Mouse (Mus musculus): ENCODE measurements around the gene Tmem59l. TPM values are rescaled to one million over a fixed set of nuclear protein-coding genes. Genes with fewer than 3 reads are reported as not detected.

Gene Tmem59l
- total RNA-seq, 4 experiments from 2014 or later: not detected

DNA sequence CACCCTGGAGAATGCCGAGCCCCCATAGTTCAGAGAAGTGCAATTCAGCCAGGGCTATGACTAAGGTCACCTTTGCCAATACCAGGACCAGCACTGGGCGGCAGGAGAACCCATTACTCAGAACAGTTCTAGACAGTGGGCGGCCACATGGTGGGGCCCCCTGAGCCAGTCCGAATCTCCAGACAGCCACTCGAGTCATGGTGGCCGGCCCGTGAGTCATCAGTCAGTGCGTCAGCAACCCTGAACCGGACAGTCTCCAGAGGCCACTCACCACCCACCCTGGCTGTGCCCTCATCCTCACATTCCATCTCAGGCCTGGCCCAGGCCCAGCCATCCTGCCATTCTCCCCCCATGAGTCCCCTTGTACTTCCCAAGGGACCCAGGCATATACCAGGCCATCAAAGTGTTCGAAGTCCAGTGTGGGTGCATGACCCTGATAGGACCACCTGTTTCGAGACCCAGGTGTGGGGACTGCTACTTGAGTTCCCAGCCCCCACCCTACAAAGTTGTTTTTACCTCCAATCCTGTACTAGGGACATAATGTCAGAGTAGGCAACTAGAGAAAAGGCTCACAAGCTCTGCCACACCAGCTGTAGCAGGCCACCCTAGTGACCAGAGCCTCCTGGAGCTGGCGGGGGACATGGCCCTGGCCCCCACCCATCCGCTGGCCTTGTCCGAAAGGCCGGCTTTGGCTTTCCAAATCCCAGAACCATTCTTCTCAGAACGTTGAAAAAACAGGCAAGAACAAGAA is 25.2 kb downstream of the Tmem59l start:
- peak in 1 of 2 experiments; percentile 33 for DNase-seq (ENCODE audit: low spot score in 2 of 2)

DNA sequence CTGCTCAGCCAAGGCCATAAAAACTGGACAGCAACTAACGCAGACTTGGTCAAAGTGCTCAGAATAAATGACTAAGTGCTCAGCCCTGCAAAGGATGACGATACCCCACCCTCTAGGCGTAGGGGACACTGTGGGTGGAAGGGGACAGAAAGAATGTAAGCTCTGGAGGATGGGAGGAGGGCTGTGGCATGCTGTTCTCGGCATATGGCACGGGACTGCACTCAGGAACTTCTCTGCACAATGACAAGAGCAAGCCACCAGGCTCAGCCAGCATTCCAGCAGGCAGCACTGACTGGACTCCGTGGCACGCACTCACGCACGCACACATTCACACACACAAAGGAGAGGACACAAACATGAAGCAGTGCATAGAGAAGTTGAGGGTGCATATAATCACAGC is 26.6 kb downstream of the Tmem59l start:
- no peak for DNase-seq (ENCODE audit: low spot score in 2 of 2)

DNA sequence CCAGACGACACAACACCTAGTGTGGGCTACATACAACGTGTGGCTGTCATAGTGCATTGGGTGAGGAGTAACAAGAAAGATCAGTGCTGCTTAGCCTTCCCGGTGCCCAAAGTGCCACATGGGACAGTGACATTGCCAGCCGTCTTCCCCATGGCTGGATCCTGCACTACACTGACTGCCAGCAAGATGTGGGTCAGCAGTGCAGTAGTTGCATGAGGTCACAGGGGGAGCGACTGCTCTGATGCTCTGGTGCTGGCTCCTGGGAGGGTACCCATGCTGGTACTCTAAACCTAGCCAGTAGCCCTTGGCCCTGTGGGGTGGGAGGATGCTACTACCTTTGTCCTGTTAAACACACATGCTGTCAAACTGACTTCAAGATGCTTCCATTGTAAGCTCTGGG is 27.0 kb downstream of the Tmem59l start:
- DNase-seq (ENCODE audit: low spot score in 2 of 2): no peak

DNA sequence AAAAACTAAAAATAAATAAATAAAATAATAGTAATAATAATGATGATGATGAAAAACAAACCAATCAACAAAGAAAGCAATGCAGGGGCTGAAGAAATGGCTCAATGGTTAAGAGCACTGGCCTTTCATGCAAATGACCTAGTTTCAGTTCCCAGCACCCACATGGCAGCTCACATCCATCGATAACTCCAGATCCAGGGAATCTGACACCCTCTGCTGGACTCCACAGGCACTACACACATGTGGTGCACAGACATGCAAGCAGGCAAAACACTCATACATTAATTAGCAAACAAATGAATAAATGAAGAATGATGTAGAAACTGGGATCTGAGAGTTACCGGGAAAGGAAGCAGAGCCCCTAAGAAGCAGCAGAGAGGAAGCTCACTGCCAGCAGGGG is 27.5 kb downstream of the Tmem59l start:
- DNase-seq (ENCODE audit: low spot score in 2 of 2): no peak

DNA sequence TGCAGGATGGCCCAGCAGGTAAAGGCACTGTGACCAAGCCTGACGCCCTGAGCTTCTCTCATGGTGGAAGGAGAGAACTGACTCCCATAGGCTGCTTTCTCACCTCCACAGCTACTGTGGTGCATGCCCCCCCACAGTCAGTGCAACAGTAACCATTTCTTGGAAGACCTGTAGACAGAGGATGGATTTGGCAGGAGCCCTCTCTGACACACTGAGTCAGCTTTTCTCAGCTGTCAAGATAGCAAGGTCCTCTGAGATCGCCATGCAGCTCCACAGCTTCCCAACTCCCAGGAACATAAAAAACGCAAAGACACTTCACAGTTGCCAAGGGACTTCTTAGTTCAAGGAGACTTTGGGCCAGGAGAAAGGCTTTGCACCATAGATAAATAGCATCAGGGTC is 28.7 kb downstream of the Tmem59l start:
- no peak for DNase-seq (ENCODE audit: low spot score in 2 of 2)

DNA sequence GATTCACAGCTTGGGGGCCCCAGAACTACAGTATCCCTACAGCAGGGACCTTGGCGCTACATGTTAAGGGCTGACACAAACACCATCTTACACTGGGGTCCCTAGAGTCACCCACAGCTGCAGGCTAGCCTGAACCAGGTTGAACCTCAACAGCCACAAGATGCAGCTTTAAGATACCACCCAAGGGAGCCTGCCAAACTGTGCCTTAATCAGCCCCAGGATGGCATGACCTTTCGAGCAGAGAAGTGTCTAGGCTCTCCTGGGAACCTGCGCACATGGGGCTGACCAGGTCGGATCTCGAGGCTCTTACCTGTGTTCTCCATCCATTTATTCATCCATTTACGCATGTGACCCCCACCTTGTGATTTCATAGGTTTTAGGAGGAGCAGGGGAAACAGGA is 29.3 kb downstream of the Tmem59l start:
- DNase-seq (ENCODE audit: low spot score in 2 of 2): no peak

DNA sequence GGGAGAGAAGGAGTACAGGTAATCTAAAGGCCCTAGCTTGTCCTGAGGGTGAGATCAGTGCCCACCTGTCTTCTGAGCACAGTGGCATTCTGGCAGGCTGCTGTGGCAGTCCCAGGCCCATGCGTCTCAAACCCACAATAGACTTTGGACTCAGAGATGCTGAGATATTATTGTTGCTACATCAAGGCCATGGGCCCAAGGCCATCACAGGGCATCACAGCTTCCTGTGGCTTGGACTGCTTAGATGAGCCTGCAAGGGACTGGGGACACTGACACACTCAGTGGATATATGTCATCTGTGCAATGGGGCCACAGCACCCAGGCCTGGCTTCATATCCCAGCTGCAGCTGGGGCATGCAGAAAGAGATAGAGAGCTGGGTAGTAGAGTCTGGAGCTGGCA is 30.2 kb downstream of the Tmem59l start:
- DNase-seq (ENCODE audit: low spot score in 2 of 2): no peak

DNA sequence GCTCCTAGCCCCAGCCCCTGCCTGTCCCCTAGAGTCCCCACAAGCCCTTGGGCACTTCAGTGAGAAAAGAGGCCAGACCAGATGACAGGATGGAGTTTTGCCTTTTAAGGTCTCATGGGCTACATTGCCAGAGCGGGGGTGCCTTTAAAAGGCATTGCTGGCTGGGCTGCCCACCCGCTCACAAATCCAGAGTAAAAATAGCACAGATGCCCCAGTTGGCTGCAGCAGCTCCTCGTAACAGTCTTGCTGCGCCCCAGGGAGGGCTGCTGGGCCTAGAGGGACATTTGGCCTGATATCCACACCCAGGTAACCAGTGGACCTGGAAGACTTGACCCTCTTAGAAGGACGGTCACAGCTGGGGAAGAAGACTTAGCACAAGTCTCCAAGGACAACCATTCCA is 33.3 kb downstream of the Tmem59l start:
- DNase-seq (ENCODE audit: low spot score in 2 of 2): peak in 1 of 2 experiments; percentile 36

DNA sequence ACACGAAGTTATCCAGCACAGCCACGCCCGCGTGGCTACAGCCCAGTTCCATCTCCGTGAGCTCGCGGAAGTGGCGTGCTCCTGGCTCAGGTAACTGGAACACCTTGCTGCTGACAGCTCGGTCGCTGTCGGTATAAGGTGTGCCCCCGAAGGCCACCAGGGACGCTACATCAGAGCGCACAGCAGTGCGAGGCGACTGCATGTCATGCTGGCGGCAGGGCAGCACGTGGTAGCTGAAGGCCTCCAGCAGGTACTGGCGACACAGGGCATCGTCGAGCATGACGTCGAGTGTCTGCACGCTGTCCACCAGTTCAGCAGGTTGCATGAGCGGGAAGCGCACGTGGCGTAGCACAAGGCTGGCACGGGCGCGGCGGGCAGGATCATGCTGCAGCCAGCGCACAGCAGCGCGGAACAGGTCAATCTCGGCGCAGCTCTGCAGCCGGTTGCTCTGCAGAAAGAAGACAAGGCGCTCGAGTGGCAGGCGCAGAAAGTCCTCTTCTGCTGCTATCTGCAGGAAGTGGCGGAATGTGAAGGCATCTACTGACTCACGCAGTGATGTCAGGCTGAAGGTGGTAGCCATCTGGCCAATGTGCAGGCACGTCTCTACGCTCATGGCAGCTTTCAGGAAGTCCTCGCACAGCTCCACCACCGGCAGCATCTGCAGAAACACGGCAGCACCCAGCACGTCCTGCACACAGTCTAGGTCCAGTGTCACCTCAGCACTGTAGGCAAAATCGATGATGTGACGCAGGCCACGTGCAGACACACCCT is 34.8 kb downstream of the Tmem59l start:
- DNase-seq (ENCODE audit: low spot score in 2 of 2): no peak

DNA sequence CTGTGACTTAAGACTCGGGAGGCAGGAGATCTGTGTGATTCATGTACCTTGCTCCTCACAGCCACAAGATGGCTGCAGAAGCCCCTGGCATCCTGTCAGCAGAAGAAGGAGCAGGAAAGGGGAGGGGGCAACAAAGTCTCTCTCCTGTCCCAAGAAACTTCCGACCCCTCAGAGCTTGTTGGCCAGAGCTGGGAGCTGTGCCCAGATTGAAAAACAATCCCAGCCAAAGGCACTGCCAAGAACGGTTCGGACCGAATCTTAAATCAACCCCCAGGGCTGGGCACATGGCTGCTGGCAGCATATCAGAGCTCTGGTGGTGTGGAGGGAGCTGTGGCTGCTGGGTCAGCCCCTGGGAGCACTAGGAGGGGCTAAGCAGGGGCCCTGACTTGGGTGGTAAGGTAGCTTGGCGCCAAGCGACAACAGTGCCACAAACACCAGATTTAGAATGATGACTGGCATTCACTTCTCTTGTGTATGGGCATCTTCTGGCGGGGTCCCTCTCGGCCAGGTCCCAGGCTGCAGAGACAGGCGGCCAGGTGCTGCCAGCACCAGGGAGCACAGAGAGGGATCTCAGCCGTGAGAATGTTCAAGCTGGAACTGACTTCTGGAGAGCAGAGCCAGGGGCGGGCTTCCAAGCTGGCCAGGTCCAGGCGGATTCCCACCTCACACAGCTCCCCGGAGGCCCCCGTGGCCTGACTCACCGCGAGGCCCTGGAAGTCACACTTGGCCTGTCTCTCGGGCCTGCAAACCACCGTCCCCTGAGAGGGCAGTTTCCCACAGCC is 39.3 kb downstream of the Tmem59l start:
- peak; percentile 59 to 64 for DNase-seq (ENCODE audit: low spot score in 2 of 2)

DNA sequence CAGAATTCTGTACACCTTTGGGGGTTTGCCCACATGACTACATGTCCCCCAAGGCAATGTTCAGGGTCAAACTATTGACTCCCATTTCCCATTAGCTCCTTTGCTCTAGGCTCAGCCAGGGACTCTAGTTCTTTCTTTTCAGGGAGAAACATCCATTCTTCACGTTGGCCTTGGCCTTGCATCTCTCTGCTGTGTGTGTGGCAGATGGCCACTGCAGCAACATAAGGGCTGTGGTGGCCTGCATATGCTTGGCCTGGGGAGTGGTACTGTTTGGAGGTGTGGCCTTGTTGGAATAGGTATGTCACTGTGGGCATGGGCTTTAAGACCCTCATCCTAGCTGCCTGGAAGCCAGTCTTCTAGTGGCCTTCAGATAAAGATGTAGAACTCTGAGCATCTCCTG is 41.2 kb downstream of the Tmem59l start:
- DNase-seq (ENCODE audit: low spot score in 2 of 2): no peak

DNA sequence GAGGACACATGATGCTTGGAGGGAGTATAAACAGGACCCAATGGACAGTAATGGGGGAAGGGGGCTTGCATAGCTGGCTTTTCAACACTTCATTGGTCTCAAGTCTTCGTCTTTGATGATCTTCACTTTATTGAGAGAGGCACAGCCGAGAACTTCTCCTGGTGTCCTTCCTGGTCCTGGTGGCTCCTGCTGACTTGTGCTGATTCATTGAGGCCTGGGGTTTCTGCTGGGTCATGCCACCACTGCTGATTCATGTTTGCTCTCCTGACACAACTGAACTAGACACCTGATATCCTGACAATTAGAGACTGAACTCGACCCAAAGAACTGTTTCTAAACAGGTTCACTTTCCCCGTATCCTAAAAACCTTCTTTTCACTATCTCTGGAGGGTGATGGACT is 43.8 kb downstream of the Tmem59l start:
- no peak for DNase-seq (ENCODE audit: low spot score in 2 of 2)

DNA sequence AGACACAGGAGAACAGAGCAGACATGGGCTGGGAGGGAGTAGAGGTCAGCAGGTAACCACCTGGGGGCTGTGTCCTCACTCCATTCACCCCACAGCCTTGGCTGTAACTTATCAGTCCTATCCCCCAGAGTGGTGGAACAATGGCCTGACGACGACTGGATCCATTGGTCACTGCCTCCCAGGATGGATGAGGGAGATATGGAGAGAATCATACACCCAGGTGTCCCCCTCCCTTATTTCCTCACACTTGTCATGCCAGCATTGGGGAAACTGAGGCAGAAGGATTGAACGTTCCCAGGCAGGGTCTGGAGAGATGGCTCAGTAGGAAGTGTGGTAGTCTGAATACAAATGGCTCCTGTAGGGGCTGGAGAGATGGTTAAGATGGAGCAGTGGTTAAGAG is 45.6 kb downstream of the Tmem59l start:
- DNase-seq (ENCODE audit: low spot score in 2 of 2): no peak

DNA sequence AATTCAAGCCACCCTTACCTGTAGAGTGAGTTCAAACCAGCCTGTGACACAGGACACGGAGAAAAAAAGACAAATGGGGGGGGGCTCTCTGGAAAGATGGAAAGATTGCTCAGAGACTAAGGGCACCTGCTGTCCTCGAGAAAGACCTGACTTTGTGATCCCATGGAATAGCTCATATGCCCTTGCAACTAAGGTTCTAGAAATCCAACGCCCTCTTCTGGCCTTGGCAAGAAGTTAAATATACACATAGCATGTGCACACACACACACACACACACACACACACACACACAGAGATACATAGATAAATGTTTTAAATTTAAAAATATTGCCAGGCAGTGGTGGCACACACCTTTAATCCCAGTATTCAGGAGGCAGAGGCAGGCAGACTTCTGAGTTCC is 46.9 kb downstream of the Tmem59l start:
- no peak for DNase-seq (ENCODE audit: low spot score in 2 of 2)

DNA sequence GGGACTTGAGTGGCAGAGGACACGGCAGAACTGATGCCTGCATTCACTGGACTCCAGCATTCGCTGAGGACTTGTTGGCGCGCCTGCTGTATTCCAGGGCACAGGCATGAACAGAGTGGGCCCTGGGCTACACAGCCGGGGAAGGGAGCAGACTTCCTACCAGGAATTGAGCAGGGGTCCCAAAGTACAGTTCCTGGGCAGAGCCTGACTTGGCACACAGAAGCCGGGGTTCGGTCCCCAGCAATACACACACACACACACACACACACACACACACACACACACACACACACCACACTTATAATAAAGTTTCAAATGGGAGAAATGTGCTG is 47.3 kb downstream of the Tmem59l start:
- no peak for DNase-seq (ENCODE audit: low spot score in 2 of 2)

DNA sequence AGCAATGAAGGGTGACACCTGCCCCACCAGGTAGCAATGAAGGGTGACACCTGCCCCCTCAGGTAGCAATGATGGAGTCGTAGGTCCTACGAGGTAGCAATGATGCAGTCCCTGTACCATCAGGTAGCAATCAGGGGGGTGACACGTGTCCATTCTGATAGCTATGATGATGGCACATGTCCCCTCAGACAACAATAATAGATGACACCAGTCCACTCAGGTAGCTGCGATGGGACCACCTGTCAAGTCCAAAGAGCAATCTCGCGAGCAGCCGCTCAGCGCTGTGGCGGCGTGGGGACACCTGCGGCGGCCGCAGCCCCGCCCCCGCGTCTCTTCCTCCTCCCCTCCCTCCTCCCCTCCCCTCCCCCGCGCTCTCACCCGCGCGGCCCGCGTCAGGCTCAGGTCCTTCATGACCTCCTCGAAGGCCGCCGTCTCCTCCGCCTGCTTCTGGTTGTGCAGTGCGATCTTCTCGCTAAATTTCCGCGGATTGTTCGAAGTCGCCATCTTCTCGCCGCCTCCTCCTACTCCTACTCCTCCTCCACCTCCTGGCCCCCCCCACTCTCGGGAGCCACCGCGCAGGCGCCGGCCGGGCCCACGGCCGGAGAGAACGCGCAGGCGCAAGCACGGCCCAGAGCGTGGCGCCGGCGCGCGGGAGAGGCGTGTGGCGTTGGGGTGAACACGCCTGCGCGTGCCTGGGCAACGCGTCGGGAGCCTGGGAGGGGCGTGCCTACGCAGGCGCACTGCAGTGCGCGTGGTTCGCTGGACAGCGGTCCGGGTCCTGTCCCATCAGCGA is 47.9 kb downstream of the Tmem59l start, which contains the start of gene Crtc1:
Gene Crtc1 (minus strand): TSS at position 525 of the 793 bp plus-strand sequence.
- DNase-seq (ENCODE audit: low spot score in 2 of 2): peak; percentile 96

DNA sequence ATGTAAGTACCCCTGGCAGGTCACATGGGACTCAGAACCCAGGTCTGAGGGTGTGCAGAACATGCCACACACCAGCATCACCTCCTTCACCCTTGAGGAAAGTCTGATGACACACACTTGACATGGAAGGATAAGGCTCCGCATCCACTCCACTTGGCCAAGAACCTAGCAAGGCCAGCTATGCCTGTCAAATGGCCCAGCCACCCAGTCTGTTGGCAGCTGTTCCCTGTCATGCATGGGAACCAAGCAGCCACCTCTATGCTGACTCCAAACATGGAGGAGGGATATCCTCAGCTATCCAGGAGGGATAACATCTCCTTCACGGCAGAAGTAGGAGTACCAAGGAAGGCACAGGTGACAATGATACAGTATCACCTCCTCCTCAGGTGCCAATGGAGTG is 48.7 kb downstream of the Tmem59l start:
- DNase-seq (ENCODE audit: low spot score in 2 of 2): no peak

DNA sequence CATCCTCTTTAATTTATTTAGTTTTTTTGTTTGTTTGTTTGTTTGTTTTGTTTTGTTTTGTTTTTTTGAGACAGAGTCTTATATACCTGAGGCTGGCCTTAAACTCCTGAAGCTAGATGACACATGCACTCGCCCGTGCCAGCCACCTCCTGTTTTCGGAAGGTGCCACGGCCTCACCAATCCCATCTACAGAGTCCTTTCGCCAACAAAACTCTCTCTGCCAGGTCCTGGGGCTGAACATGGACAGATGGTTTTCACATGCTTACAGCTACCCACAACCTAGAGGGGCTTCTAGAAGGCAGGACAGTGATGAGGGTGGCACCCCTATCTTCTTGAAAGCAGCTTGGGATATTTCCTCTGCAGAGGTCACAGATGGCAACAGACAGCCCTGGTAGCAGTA is 52.0 kb downstream of the Tmem59l start:
- DNase-seq (ENCODE audit: low spot score in 2 of 2): no peak
